Mouse (Mus musculus) T-cell, adult 2 months (primary cell): ENCODE measurements around the gene Syt10.
"Not testable (repeated sequence)": the region's sequence is repeated elsewhere in the genome, so short reads cannot be mapped to it uniquely, and the experiment has no call there.

Experiments used
- DNase-seq: peaks from one replicate; pipeline ENCODE4 v3.0.0; 2022; ENCODE audit warnings: low spot score

Gene Syt10

DNA sequence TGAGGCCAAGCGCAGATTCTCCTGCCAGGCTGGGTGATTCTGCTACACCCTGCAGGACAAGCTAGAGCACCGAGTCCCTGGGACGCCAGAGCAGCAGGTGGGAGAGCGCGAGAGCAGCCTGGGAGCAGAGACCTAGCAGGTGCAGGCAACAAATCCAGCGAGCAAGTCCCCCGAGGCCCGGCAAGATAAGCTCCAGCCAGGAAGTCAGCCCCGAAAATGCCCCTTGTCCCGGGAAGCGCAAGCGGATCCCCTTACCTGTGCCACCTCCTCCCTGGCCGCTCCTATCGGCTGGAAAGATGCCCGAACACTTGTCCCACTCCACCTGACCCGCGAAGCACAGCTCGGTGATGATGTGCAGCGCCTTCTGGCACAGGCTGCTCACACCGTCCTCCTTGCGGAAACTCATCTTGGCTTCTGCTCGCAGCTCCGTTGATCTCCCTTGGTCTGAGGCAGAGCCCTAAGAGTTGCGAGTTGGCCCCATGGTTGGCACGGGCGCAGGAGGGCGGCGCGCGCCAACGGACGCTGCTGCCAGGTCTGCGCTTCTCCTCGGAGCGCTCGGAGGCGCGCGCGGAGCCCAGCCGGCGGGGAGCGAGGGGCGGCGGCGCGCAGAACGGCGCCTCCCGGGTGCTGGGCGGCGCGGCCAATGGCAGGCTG is at the start of gene Syt10:
TSS of gene Syt10 (minus strand) at position 497 of the 654 bp plus-strand sequence.
- no peak for DNase-seq

DNA sequence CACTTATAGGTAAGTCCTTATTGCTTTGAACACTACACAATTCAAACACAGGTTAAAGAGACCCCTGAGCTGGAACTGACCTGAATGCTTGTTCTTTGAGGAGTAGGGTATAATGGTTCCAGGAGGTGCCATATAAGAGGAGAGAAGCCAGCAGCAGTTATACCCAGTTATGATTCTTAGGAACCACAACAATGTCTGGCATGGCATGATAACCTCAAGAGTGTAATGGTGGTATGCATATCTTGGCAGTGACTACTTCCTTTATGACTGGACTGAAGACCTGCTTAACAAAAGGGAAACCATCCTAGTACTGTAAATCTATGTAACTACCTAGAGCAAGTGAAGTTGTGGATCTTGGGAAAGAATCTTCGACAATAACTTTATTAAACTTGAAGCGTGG is 42.1 kb upstream of the Syt10 start:
- DNase-seq, result no peak

DNA sequence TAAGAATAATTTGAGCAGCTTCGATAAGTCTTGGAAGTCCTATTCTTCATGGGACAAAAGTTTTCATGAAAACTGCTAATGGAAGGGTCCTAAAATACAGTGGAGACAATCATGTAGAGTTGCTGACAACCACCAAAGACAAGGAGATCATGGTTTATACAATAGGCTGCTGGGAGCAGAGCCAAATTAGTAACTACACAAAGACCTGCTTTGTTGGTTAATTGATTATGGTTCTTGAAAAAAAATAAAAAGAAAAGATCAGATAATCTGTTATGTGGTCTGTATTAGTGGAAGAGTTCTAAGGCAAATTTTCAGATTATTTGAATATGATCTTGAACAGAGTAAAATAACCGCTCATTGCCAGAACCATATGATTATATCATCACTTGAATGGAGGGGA is 37.3 kb upstream of the Syt10 start:
- no peak for DNase-seq

DNA sequence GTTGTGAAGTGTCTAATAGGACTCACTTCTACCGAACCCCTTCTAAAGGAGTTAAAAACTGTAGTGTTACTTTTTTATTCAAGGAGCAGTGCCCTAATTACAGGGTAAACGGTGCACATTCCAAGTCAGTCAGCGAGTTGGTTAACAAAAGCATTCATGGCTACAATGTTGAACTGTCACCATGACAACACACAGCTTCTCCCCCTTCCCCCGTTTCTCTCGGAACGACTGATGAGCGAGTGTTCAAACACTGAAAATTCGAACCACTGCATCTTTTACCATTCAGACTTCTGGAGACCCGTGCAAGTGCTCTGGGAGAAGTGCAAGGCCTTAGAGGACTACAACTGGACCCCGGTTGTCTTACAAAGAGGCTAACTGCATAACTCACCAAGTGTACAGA is 25.6 kb downstream of the Syt10 start:
- DNase-seq, result no peak

DNA sequence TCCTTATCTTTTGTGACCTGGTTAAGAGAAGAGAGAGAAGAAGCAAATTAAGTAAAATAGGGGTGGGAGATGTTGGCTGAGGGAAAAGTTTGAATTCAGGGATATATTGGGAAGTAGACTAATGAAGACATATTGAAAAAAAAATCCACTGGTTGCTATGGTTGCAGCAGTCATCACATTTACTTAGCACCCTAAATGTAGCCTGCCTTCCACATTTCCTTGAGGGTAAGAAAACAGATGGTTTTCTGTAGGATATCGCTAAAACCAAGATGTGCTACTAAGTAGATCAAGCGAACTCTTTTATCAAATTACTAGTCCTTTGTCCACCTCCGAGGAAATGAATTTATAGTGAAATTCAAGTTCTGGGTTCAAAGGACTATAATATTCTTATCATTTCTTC is 37.2 kb downstream of the Syt10 start:
- no peak for DNase-seq

DNA sequence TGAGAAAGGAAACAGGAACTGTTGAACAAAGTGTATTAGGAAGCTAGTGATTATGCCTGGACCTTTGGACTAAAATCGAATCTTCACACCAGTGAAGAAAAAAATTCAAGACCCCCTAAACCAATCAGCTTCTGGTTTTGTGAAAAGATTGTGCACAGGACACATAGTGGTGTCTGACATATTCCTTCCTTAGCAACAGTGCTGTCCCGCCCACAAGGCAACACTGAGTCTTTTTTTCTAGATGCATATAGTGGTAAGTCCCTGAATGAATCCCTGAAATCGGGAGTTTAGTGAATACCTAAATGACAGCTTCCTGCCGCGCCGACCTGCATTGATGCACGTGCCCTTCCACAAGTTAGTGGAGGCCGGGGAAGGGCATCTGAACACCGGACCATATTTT is 61.7 kb downstream of the Syt10 start:
- no peak for DNase-seq

DNA sequence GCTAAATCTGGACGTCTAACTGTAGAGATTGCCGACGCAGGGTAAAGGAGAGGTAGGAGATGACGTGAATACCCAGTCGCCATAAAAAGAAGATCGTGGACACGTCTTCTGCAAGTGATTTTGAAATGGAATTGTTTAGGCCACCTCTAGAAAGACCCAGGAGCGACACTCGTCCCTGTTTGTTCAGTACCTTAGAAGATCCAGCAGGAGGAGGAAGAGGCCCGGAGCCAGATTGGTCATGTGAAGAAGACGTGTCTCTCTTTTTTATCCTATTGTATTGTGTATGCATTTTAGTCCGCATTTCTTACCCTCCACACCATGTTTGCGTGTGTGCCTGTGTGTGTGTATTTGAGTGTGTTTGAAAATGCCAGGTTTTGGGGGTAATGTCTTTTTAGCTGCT is 75.6 kb downstream of the Syt10 start:
- DNase-seq, result not testable (repeated sequence)

DNA sequence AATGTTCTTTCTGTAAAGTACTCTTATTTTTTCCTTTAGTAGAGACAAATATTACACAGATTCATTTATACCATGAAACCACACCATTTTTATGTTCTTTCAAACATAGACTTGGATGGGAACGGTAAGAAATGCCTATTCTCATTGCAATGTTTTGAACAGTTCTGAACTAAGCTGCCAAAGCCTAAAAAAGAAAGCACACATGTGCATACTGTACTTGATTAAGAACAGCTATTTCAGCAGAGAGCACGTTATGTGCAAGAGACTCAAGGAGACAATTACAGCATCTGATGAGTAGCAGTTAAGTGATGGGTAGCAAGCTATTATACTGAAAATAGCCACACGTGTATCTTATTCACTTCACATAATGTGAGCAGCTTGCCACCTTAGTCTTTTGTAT is 108.0 kb downstream of the Syt10 start:
- DNase-seq, result no peak
